Mouse (Mus musculus) hindbrain, embryonic 15.5 days (tissue): ENCODE measurements around the gene Cers6. TPM values are rescaled to one million over a fixed set of nuclear protein-coding genes. Genes with fewer than 3 reads are reported as not detected.

Experiments
- ATAC-seq: fragments of 200-750 bp; cut with Nextera tagmentation; 2 replicates; pipeline ENCODE4 v1.8.0; 2017; ENCODE audit warnings: low read depth, moderate number of reproducible peaks, moderate TSS enrichment; ENCODE audit not compliant: low FRiP score
- H3K27ac ChIP-seq: fragments of 300-500 bp; sonication (generic); replicated peaks from 2 replicates; pipeline ENCODE4 v1.5.1; 2015; ENCODE audit warnings: mild to moderate bottlenecking, inconsistent platforms
- H3K27me3 ChIP-seq: fragments of 300-500 bp; sonication (generic); 2 replicates; pipeline ENCODE4 v1.6.1; 2015; ENCODE audit warnings: control low read depth, inconsistent platforms
- H3K36me3 ChIP-seq: fragments of 300-500 bp; sonication (generic); 2 replicates; pipeline ENCODE4 v1.6.1; 2015; ENCODE audit warnings: control low read depth, inconsistent platforms
- H3K4me1 ChIP-seq: fragments of 300-500 bp; sonication (generic); replicated peaks from 2 replicates; pipeline ENCODE4 v1.6.1; 2015; ENCODE audit warnings: control low read depth, inconsistent platforms
- H3K4me2 ChIP-seq: fragments of 300-500 bp; sonication (generic); 2 replicates; pipeline ENCODE4 v1.6.1; 2015; ENCODE audit warnings: moderate library complexity, mild to moderate bottlenecking, inconsistent platforms
- H3K4me3 ChIP-seq: fragments of 300-500 bp; sonication (generic); 2 replicates; pipeline ENCODE4 v1.5.1; 2015; ENCODE audit warnings: mild to moderate bottlenecking, inconsistent platforms
- H3K9ac ChIP-seq: fragments of 300-500 bp; sonication (generic); 2 replicates; pipeline ENCODE4 v1.6.1; 2015; ENCODE audit warnings: inconsistent platforms
- H3K9me3 ChIP-seq: fragments of 300-500 bp; sonication (generic); 2 replicates; pipeline ENCODE4 v1.6.1; 2016; ENCODE audit warnings: control low read depth, inconsistent platforms
- WGBS: fragments of 180-500 bp; shearing (Covaris S2); methylation state at CpG from one replicate; pipeline ENCODE4 v1.1.7; 2015; 5-methylcytosine and 5-hydroxymethylcytosine counted together
- polyA plus RNA-seq: library from polyadenylated mRNA; unstranded; fragments of >200 nt; fragmentation: Nextera tagmentation; extraction: Ambion mirVana; gene quantifications from 2 replicates; pipeline ENCODE4 v1.2.1, GENCODE M21; 2015

Cers6 gene
- polyA plus RNA-seq, 1 experiment from 2014 or later: 54.9 TPM

- Histone ChIP-seq H3K4me2 (no peak overlapping the region), H3K9me3 (no peaks in the 10 kb centered on the region), H3K27ac (no peak overlapping the region), H3K27me3 (no peaks in the 10 kb centered on the region), H3K9ac (no peak overlapping the region), H3K4me1 (peaks cover 29% of the 10 kb centered on the region), H3K4me3 (no peak overlapping the region), H3K36me3 (no peaks in the 10 kb centered on the region)
- 63% methylated on average over 12 of the region's 12 CpGs for WGBS
- no peak for ATAC-seq
Observed at GRCm38 (mm10) chr2:68978660-68979604, 117.7 kb downstream of the Cers6 start.

GRCm38 (mm10) chr2:68981302-68981701 lies 120.1 kb downstream of the Cers6 start:
- no peak for ATAC-seq
- peaks cover 43% of the 10 kb centered on the region for H3K4me1 ChIP-seq
- no peak overlapping the region for H3K4me3 ChIP-seq
- no peak overlapping the region for H3K9ac ChIP-seq
- no peaks in the 10 kb centered on the region for H3K9me3 ChIP-seq
- 81% methylated on average over 9 of the region's 9 CpGs for WGBS
- no peaks in the 10 kb centered on the region for H3K27me3 ChIP-seq
- H3K4me2 ChIP-seq: no peak overlapping the region
- no peaks in the 10 kb centered on the region for H3K36me3 ChIP-seq
- H3K27ac ChIP-seq: no peak overlapping the region

- no peak overlapping the region for H3K4me3 ChIP-seq
- no peaks in the 10 kb centered on the region for H3K9me3 ChIP-seq
- no peaks in the 10 kb centered on the region for H3K27me3 ChIP-seq
- ATAC-seq: no peak
- peaks cover 40% of the 10 kb centered on the region for H3K4me1 ChIP-seq
- WGBS: 48% methylated on average over 11 of the region's 11 CpGs
- no peak overlapping the region for H3K4me2 ChIP-seq
- no peaks in the 10 kb centered on the region for H3K36me3 ChIP-seq
- no peak overlapping the region for H3K9ac ChIP-seq
- H3K27ac ChIP-seq: no peak overlapping the region
Observed at GRCm38 (mm10) chr2:68981756-68982409, 120.6 kb downstream of the Cers6 start.

GRCm38 (mm10) chr2:68982979-68983378 lies 121.7 kb downstream of the Cers6 start:
- WGBS: 87% methylated on average over 3 of the region's 3 CpGs
- Histone ChIP-seq H3K27me3 (no peaks in the 10 kb centered on the region), H3K4me2 (no peak overlapping the region), H3K4me3 (no peak overlapping the region), H3K36me3 (no peaks in the 10 kb centered on the region), H3K4me1 (peaks cover 38% of the 10 kb centered on the region), H3K9ac (no peak overlapping the region), H3K9me3 (no peaks in the 10 kb centered on the region), H3K27ac (no peak overlapping the region)
- no peak for ATAC-seq

GRCm38 (mm10) chr2:68983431-68983830 lies 122.2 kb downstream of the Cers6 start:
- no peak for ATAC-seq
- H3K9me3 ChIP-seq: no peaks in the 10 kb centered on the region
- H3K27me3 ChIP-seq: no peaks in the 10 kb centered on the region
- no peak overlapping the region for H3K4me3 ChIP-seq
- peaks cover 36% of the 10 kb centered on the region for H3K4me1 ChIP-seq
- H3K36me3 ChIP-seq: no peaks in the 10 kb centered on the region
- WGBS: 82% methylated on average over 3 of the region's 3 CpGs
- no peak overlapping the region for H3K27ac ChIP-seq
- H3K9ac ChIP-seq: no peak overlapping the region
- no peak overlapping the region for H3K4me2 ChIP-seq

- Histone ChIP-seq H3K36me3 (no peaks in the 10 kb centered on the region), H3K9me3 (no peaks in the 10 kb centered on the region), H3K9ac (no peak overlapping the region), H3K27me3 (no peaks in the 10 kb centered on the region), H3K4me2 (no peak overlapping the region), H3K4me1 (peaks cover 12% of the 10 kb centered on the region; the same call in 1 of the 2 replicates), H3K27ac (no peak overlapping the region), H3K4me3 (no peak overlapping the region)
- 92% methylated on average over 6 of the region's 6 CpGs for WGBS
- ATAC-seq: no peak
Observed at GRCm38 (mm10) chr2:68989117-68989516, 127.9 kb downstream of the Cers6 start.

- 91% methylated on average over 5 of the region's 5 CpGs for WGBS
Observed at GRCm38 (mm10) chr2:68992629-68993028, 131.4 kb downstream of the Cers6 start.

GRCm38 (mm10) chr2:68994441-68994840 lies 133.2 kb downstream of the Cers6 start:
- no peak overlapping the region for H3K4me2 ChIP-seq
- no peaks in the 10 kb centered on the region for H3K4me1 ChIP-seq
- ATAC-seq: no peak

More at GRCm38 (mm10) chr2:68992629-68993028, 131.4 kb downstream of the Cers6 start:
- no peak for ATAC-seq
- no peak overlapping the region for H3K4me2 ChIP-seq
- no peak overlapping the region for H3K9ac ChIP-seq
- H3K4me3 ChIP-seq: no peak overlapping the region
- H3K27ac ChIP-seq: no peak overlapping the region
- no peaks in the 10 kb centered on the region for H3K36me3 ChIP-seq
- H3K4me1 ChIP-seq: no peaks in the 10 kb centered on the region
- H3K27me3 ChIP-seq: no peaks in the 10 kb centered on the region
- H3K9me3 ChIP-seq: no peaks in the 10 kb centered on the region

GRCm38 (mm10) chr2:68995723-68996122 lies 134.5 kb downstream of the Cers6 start:
- Histone ChIP-seq H3K9me3 (no peaks in the 10 kb centered on the region), H3K36me3 (no peaks in the 10 kb centered on the region), H3K4me2 (no peak overlapping the region), H3K9ac (no peak overlapping the region), H3K4me1 (no peaks in the 10 kb centered on the region), H3K4me3 (no peak overlapping the region), H3K27ac (no peak overlapping the region), H3K27me3 (no peaks in the 10 kb centered on the region)
- no peak for ATAC-seq

More at GRCm38 (mm10) chr2:68994441-68994840, 133.2 kb downstream of the Cers6 start:
- Histone ChIP-seq H3K9ac (no peak overlapping the region), H3K9me3 (no peaks in the 10 kb centered on the region), H3K36me3 (no peaks in the 10 kb centered on the region), H3K27me3 (no peaks in the 10 kb centered on the region), H3K27ac (no peak overlapping the region), H3K4me3 (no peak overlapping the region)

GRCm38 (mm10) chr2:68996268-68996667 lies 135.0 kb downstream of the Cers6 start:
- Histone ChIP-seq H3K4me1 (no peaks in the 10 kb centered on the region), H3K4me3 (no peak overlapping the region), H3K27me3 (no peaks in the 10 kb centered on the region), H3K36me3 (no peaks in the 10 kb centered on the region), H3K4me2 (no peak overlapping the region), H3K27ac (no peak overlapping the region), H3K9ac (no peak overlapping the region), H3K9me3 (no peaks in the 10 kb centered on the region)
- WGBS: 97% methylated on average over 1 of the region's 1 CpGs
- ATAC-seq: no peak

GRCm38 (mm10) chr2:69004001-69004400 lies 142.8 kb downstream of the Cers6 start:
- Histone ChIP-seq H3K27ac (no peak overlapping the region), H3K4me1 (no peaks in the 10 kb centered on the region; the same call in 1 of the 2 replicates), H3K36me3 (no peaks in the 10 kb centered on the region), H3K9me3 (no peaks in the 10 kb centered on the region), H3K4me3 (no peak overlapping the region), H3K4me2 (no peak overlapping the region), H3K27me3 (no peaks in the 10 kb centered on the region), H3K9ac (no peak overlapping the region)
- peak; percentile 51; the same call in 1 of the 2 replicates for ATAC-seq
- WGBS: 47% methylated on average over 5 of the region's 5 CpGs

GRCm38 (mm10) chr2:69011392-69011791 lies 150.2 kb downstream of the Cers6 start:
- 16% methylated on average over 7 of the region's 7 CpGs for WGBS
- Histone ChIP-seq H3K9ac (no peak overlapping the region), H3K9me3 (no peaks in the 10 kb centered on the region), H3K27me3 (no peaks in the 10 kb centered on the region), H3K36me3 (no peaks in the 10 kb centered on the region), H3K27ac (peak overlapping the region; percentile 54; the same call in 1 of the 2 replicates), H3K4me1 (peaks cover 26% of the 10 kb centered on the region), H3K4me2 (peak overlapping the region; percentile 8), H3K4me3 (no peak overlapping the region)
- ATAC-seq: peak; percentile 88
